Mouse (Mus musculus): ENCODE data around the gene Ssbp4.
"Not testable (repeated sequence)": the region's sequence is repeated elsewhere in the genome, so short reads cannot be mapped to it uniquely, and the experiment has no call there.

Gene Ssbp4

GRCm38 (mm10) chr8:70606780-70607602, 1.7 kb downstream of the Ssbp4 start:
- no peak for DNase-seq

- no peak for DNase-seq
These were observed 2.5 kb downstream of the Ssbp4 start for GRCm38 (mm10) chr8:70605871-70606779.

GRCm38 (mm10) chr8:70604558-70604957, 4.1 kb downstream of the Ssbp4 start:
- DNase-seq: no peak

GRCm38 (mm10) chr8:70602139-70602811, 6.4 kb downstream of the Ssbp4 start:
- no peak for DNase-seq

- peak; percentile 94 for DNase-seq
These were observed 7.4 kb downstream of the Ssbp4 start for GRCm38 (mm10) chr8:70601271-70601649.

GRCm38 (mm10) chr8:70600473-70601270, 8.0 kb downstream of the Ssbp4 start:
- no peak for DNase-seq

- DNase-seq: no peak
These were observed 9.0 kb downstream of the Ssbp4 start for GRCm38 (mm10) chr8:70599507-70600290.

GRCm38 (mm10) chr8:70598722-70599121, 9.9 kb downstream of the Ssbp4 start:
- no peak for DNase-seq

- DNase-seq: peak; percentile 80
These were observed 10.4 kb downstream of the Ssbp4 start for GRCm38 (mm10) chr8:70598283-70598682.

- no peak for DNase-seq
These were observed 11.0 kb downstream of the Ssbp4 start for GRCm38 (mm10) chr8:70597417-70598272.

- DNase-seq: no peak
These were observed 11.8 kb downstream of the Ssbp4 start for GRCm38 (mm10) chr8:70596775-70597416.

GRCm38 (mm10) chr8:70596216-70596615, 12.5 kb downstream of the Ssbp4 start:
- DNase-seq: no peak

GRCm38 (mm10) chr8:70595811-70596210, 12.9 kb downstream of the Ssbp4 start:
- no peak for DNase-seq

GRCm38 (mm10) chr8:70594621-70595564, 13.8 kb downstream of the Ssbp4 start:
- peak; percentile 60 for DNase-seq

- DNase-seq: peak; percentile 94
These were observed 14.6 kb downstream of the Ssbp4 start, which contains the start of gene Isyna1 for GRCm38 (mm10) chr8:70593961-70594609. Gene Isyna1 (plus strand): TSS chr8:70594373.

GRCm38 (mm10) chr8:70593173-70593572, 15.5 kb downstream of the Ssbp4 start:
- no peak for DNase-seq

GRCm38 (mm10) chr8:70591569-70591968, 17.1 kb downstream of the Ssbp4 start:
- no peak for DNase-seq

GRCm38 (mm10) chr8:70587955-70588354, 20.7 kb downstream of the Ssbp4 start:
- DNase-seq: not testable (repeated sequence)
